Mouse (Mus musculus) midbrain, postnatal 0 days (tissue): ENCODE data around the gene Dhrs1. TPM values are rescaled to one million over a fixed set of nuclear protein-coding genes. Genes with fewer than 3 reads are reported as not detected.
"Not testable (repeated sequence)": the region's sequence is repeated elsewhere in the genome, so short reads cannot be mapped to it uniquely, and the experiment has no call there.

Experiments
- ATAC-seq: fragments of 200-750 bp; cut with Nextera tagmentation; 2 replicates; pipeline ENCODE4 v1.8.0; 2017; ENCODE audit warnings: moderate number of reproducible peaks, mild to moderate bottlenecking, moderate TSS enrichment, moderate library complexity; ENCODE audit not compliant: low FRiP score
- DNase-seq: peaks from one replicate; pipeline ENCODE4 v3.0.0-alpha.2; 2015; ENCODE audit warnings: low spot score
- H3K27ac ChIP-seq: fragments of 300-500 bp; sonication (generic); 2 replicates; pipeline ENCODE4 v1.5.1; 2014; ENCODE audit warnings: low read depth, mild to moderate bottlenecking, low read length, mixed read lengths
- H3K27me3 ChIP-seq: fragments of 300-500 bp; sonication (generic); 2 replicates; pipeline ENCODE4 v1.6.1; 2014; ENCODE audit warnings: low read length, control low read depth, mixed read lengths; ENCODE audit not compliant: insufficient read depth
- H3K36me3 ChIP-seq: fragments of 300-500 bp; sonication (generic); 2 replicates; pipeline ENCODE4 v1.6.1; 2014; ENCODE audit warnings: low read length, control low read depth, mixed read lengths; ENCODE audit not compliant: insufficient read depth
- H3K4me1 ChIP-seq: fragments of 300-500 bp; sonication (generic); 2 replicates; pipeline ENCODE4 v1.6.1; 2014; ENCODE audit warnings: mild to moderate bottlenecking, control low read depth, antibody characterized with exemption, low read length, mixed read lengths; ENCODE audit not compliant: insufficient read depth
- H3K4me2 ChIP-seq: fragments of 300-500 bp; sonication (generic); 2 replicates; pipeline ENCODE4 v1.6.1; 2014; ENCODE audit warnings: low read depth, mild to moderate bottlenecking, low read length, mixed read lengths; ENCODE audit not compliant: poor library complexity, severe bottlenecking
- H3K4me3 ChIP-seq: fragments of 300-500 bp; sonication (generic); 2 replicates; pipeline ENCODE4 v1.5.1; 2014; ENCODE audit warnings: low read depth, mild to moderate bottlenecking, low read length, moderate library complexity
- H3K9ac ChIP-seq: fragments of 300-500 bp; sonication (generic); replicated peaks from 2 replicates; pipeline ENCODE4 v1.6.1; 2014; ENCODE audit warnings: mild to moderate bottlenecking, low read length, moderate library complexity, mixed read lengths; ENCODE audit not compliant: poor library complexity, severe bottlenecking
- H3K9me3 ChIP-seq: fragments of 300-500 bp; sonication (generic); 2 replicates; pipeline ENCODE4 v1.6.1; 2016; ENCODE audit warnings: low read length, control low read depth
- CTCF ChIP-seq: IDR thresholded peaks from 2 replicates; pipeline ENCODE4 v1.5.1; 2016; ENCODE audit warnings: antibody characterized with exemption, mild to moderate bottlenecking
- WGBS: fragments of 180-500 bp; shearing (Covaris S2); extraction: QIAGEN DNeasy Blood & Tissue Kit; methylation state at CpG from one replicate; pipeline ENCODE4 v1.1.7; 2014; 5-methylcytosine and 5-hydroxymethylcytosine counted together
- polyA plus RNA-seq: library from polyadenylated mRNA; unstranded; fragments of >200 nt; fragmentation: Nextera tagmentation; extraction: Ambion mirVana; gene quantifications from 2 replicates; pipeline ENCODE4 v1.2.1, GENCODE M21; 2015
- total RNA-seq: library from RNA; depleted of rRNA; stranded (reverse); fragments of >200 nt; gene quantifications from 2 replicates; pipeline ENCODE4 v1.2.3, GENCODE M21; 2014

Gene Dhrs1
- total and polyA plus RNA-seq, 2 experiments from 2014 or later, result 72.0 to 94.0 TPM

GRCm38 (mm10) chr14:55760156-55760555 is 14.7 kb upstream of the Dhrs1 start:
- H3K36me3 ChIP-seq, ATAC-seq, H3K4me1 ChIP-seq, H3K4me3 ChIP-seq, H3K9me3 ChIP-seq, H3K9ac ChIP-seq, H3K27ac ChIP-seq: not testable (repeated sequence)
- 0% methylated on average over 6 of the region's 6 CpGs for WGBS
- 0 out of 2 replicates have a peak overlapping the region, but pooled peaks have one; percentile 6 for H3K4me2 ChIP-seq
- peaks cover 15% of the 10 kb centered on the region; the same call in 1 of the 2 replicates for H3K27me3 ChIP-seq
- peak; percentile 81 for TF ChIP-seq CTCF
- DNase-seq, result peak; percentile 76

GRCm38 (mm10) chr14:55758363-55758784 is 12.9 kb upstream of the Dhrs1 start, which contains the start of gene Cideb:
TSS of gene Cideb (minus strand) at chr14:55758458.
- WGBS, result 18% methylated on average over 8 of the region's 8 CpGs
- H3K4me2 ChIP-seq, result peak within 1 kb of the TSS; percentile 26; the same call in 1 of the 2 replicates
- peaks cover 10% of the 10 kb centered on the region; the same call in 1 of the 2 replicates for H3K4me1 ChIP-seq
- no peak within 1 kb of the TSS for H3K9ac ChIP-seq
- no peaks in the 10 kb centered on the region for H3K9me3 ChIP-seq
- peak; percentile 78 for DNase-seq
- peaks cover 23% of the 10 kb centered on the region for H3K36me3 ChIP-seq
- H3K27me3 ChIP-seq, result peaks cover 5% of the 10 kb centered on the region; the same call in 1 of the 2 replicates
- ATAC-seq, result no peak
- no peak within 1 kb of the TSS for H3K27ac ChIP-seq
- peak; percentile 83 for TF ChIP-seq CTCF
- no peak within 1 kb of the TSS for H3K4me3 ChIP-seq

DNA sequence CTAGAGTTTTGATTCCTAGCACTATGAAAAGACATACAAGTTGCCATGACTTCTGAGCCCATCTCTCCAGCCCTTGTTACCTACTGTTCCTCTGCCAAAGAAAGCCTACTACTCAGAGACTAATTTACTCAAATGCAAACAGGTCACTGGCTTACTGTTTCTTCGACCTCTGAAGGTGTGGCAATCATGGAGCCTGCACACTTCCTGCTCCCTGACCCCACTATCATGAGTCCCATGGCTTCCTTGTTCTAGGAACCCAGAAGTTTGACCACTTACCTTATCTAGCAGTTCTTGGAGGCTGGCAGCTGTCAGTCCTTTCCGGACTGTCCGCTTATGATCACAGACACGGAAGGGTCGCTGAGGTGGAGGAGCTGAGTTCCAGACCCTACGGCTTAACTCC is 12.1 kb upstream of the Dhrs1 start:
- no peak overlapping the region for H3K27ac ChIP-seq
- no peaks in the 10 kb centered on the region for H3K9me3 ChIP-seq
- no peak overlapping the region for H3K4me2 ChIP-seq
- no peak for ATAC-seq
- peaks cover 6% of the 10 kb centered on the region; the same call in 1 of the 2 replicates for H3K4me1 ChIP-seq
- H3K4me3 ChIP-seq, result no peak overlapping the region
- DNase-seq, result no peak
- TF ChIP-seq CTCF, result no peak
- peaks cover 31% of the 10 kb centered on the region for H3K36me3 ChIP-seq
- no peak overlapping the region for H3K9ac ChIP-seq
- 86% methylated on average over 6 of the region's 6 CpGs for WGBS
- H3K27me3 ChIP-seq, result peaks cover 5% of the 10 kb centered on the region; the same call in 1 of the 2 replicates

DNA sequence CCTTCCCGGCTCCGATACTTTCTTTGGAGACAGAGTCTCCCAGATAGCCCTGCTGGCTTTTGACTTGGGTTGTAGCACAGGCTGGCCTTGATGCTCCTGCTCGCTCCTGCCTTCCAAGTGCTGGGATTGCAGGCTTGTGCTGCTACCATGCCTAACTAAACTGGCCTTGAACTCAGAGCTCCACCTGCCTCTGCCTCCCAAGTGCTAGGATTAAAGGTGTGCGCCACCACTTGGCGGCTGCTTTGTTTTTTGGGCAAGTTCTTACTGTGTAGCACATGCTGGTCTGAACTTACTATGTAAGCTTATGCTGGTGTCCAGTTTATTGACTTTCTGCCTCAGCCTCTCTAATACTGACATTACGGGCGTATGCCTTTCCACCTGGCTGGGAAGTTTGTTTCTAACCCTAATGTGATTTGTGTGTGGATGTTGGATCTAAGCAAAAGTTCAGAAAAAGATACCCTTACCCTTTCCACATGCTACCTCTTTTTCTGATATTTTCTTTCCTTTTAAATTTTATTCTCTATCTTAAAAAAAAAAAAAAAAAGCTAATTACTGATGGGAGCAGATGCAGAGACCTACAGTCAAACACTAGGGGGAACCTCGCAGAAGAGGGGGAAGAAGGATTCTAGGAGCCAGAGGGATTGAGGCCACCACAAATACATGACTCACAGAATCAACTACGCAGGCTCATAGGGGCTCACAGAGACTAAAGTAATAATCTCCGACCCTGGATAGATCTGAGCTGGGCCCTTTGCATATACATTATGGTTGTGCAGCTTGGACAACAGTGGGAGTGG is 1.8 kb upstream of the Dhrs1 start:
- 0 out of 2 replicates have a peak overlapping the region, but pooled peaks have one; percentile 98 for H3K4me2 ChIP-seq
- no peak overlapping the region for H3K4me3 ChIP-seq
- ATAC-seq (no peak), DNase-seq (no peak)
- peak; percentile 13; the same call in 1 of the 2 replicates for TF ChIP-seq CTCF
- H3K36me3 ChIP-seq, result peaks cover 26% of the 10 kb centered on the region
- WGBS, result 94% methylated on average over 10 of the region's 10 CpGs
- peaks cover 14% of the 10 kb centered on the region for H3K4me1 ChIP-seq
- no peaks in the 10 kb centered on the region for H3K9me3 ChIP-seq
- H3K27me3 ChIP-seq, result no peaks in the 10 kb centered on the region
- no peak overlapping the region for H3K27ac ChIP-seq
- no peak overlapping the region for H3K9ac ChIP-seq

GRCm38 (mm10) chr14:55745861-55746237 is 359 bp upstream of the Dhrs1 start:
- H3K27ac ChIP-seq, result no peak overlapping the region
- H3K4me3 ChIP-seq, result peak overlapping the region; percentile 83
- H3K4me2 ChIP-seq, result peak overlapping the region; percentile 98
- no peak for ATAC-seq
- WGBS, result 0% methylated on average over 31 of the region's 31 CpGs
- no peaks in the 10 kb centered on the region for H3K27me3 ChIP-seq
- peak overlapping the region; percentile 66 for H3K9ac ChIP-seq
- H3K9me3 ChIP-seq, result no peaks in the 10 kb centered on the region
- H3K4me1 ChIP-seq, result peaks cover 14% of the 10 kb centered on the region
- DNase-seq, result no peak
- no peak for TF ChIP-seq CTCF
- peaks cover 18% of the 10 kb centered on the region for H3K36me3 ChIP-seq

- Histone ChIP-seq H3K4me1 (peaks cover 14% of the 10 kb centered on the region), H3K4me2 (peak overlapping the region; percentile 10; the same call in 1 of the 2 replicates), H3K27me3 (no peaks in the 10 kb centered on the region), H3K9me3 (no peaks in the 10 kb centered on the region), H3K9ac (no peak overlapping the region), H3K27ac (no peak overlapping the region), H3K4me3 (0 out of 2 replicates have a peak overlapping the region, but pooled peaks have one; percentile 0), H3K36me3 (peaks cover 13% of the 10 kb centered on the region; the same call in 1 of the 2 replicates)
- DNase-seq (peak; percentile 83), ATAC-seq (peak; percentile 63; the same call in 1 of the 2 replicates)
- WGBS, result 18% methylated on average over 10 of the region's 10 CpGs
- TF ChIP-seq CTCF, result peak; percentile 98
Measured at GRCm38 (mm10) chr14:55743711-55744110, 1.8 kb downstream of the Dhrs1 start.
